Mouse (Mus musculus): Measurements from ENCODE around the gene Ift43. TPM values are rescaled to one million over a fixed set of nuclear protein-coding genes. Genes with fewer than 3 reads are reported as not detected.

Gene Ift43
- polyA plus RNA-seq, 1 experiment: 44.2 TPM

DNA sequence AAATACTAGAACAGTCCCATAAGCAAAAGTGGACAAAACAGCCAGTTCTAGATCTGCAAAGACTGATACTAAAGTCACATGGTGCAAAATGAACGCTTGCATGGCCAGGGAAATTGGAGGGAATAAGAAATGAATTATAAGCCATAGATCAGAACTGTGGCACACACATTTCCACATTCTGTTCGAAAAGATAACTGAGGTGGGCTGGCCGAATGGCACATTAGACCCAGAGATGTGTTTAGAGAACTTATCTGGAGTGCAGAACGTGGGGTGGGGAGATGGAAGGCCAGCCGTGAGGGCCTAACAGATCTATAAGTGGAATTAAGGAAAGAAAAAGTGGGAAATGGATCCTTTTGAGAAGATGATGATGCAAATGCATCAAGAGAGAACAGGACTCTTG is 30.9 kb upstream of the Ift43 start:
- H3K4me3 ChIP-seq (ENCODE audit: insufficient read depth, low read length): no peak overlapping the region
- H3K27ac ChIP-seq (ENCODE audit: insufficient read depth, low read length): no peak overlapping the region
- TF ChIP-seq POLR2A (IDR thresholded peaks at IDR 0.05; ENCODE audit: low read depth, low read length) (no peak), CTCF (IDR thresholded peaks at IDR 0.05; ENCODE audit: borderline replicate concordance, insufficient read depth, low read length) (no peak)
- no peaks in the 10 kb centered on the region for H3K4me1 ChIP-seq (ENCODE audit: control insufficient read depth, insufficient read depth, low read length)

DNA sequence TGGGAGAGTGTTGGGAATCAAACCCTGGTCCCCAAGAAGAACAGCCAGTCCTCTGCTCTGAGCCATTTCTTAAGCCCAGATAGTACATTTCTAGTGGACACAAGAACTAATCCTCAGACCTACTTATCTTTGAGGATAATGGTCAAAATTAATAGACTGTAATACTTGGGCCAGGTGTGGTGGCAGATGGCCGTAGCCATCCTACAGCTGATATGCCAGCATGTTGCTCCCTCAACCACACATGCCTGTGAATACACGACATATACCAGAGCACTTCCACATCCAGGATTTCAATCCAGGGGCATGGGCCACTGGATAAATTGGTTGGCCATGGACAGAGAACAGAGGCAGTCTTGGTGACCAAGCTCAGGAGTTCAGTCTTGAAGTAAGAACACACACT is 27.0 kb upstream of the Ift43 start:
- Histone ChIP-seq H3K4me1 (ENCODE audit: control insufficient read depth, insufficient read depth, low read length) (no peaks in the 10 kb centered on the region), H3K4me3 (ENCODE audit: insufficient read depth, low read length) (no peak overlapping the region), H3K27ac (ENCODE audit: insufficient read depth, low read length) (no peak overlapping the region)
- TF ChIP-seq CTCF (IDR thresholded peaks at IDR 0.05; ENCODE audit: borderline replicate concordance, insufficient read depth, low read length) (no peak), POLR2A (IDR thresholded peaks at IDR 0.05; ENCODE audit: low read depth, low read length) (no peak)

- TF ChIP-seq POLR2A (IDR thresholded peaks at IDR 0.05; ENCODE audit: low read depth, low read length) (no peak), CTCF (IDR thresholded peaks at IDR 0.05; ENCODE audit: borderline replicate concordance, insufficient read depth, low read length) (no peak)
- H3K4me1 ChIP-seq (ENCODE audit: control insufficient read depth, insufficient read depth, low read length): no peaks in the 10 kb centered on the region
- no peak overlapping the region for H3K27ac ChIP-seq (ENCODE audit: insufficient read depth, low read length)
- no peak overlapping the region for H3K4me3 ChIP-seq (ENCODE audit: insufficient read depth, low read length)
These were observed 25.4 kb upstream of the Ift43 start for GRCm38 (mm10) chr12:86056976-86057375.

- no peak for TF ChIP-seq CTCF (IDR thresholded peaks at IDR 0.05; ENCODE audit: borderline replicate concordance, insufficient read depth, low read length)
- TF ChIP-seq POLR2A (IDR thresholded peaks at IDR 0.05; ENCODE audit: low read depth, low read length): no peak
- Histone ChIP-seq H3K4me1 (ENCODE audit: control insufficient read depth, insufficient read depth, low read length) (no peaks in the 10 kb centered on the region), H3K4me3 (ENCODE audit: insufficient read depth, low read length) (no peak overlapping the region), H3K27ac (ENCODE audit: insufficient read depth, low read length) (no peak overlapping the region)
These were observed 24.8 kb upstream of the Ift43 start for GRCm38 (mm10) chr12:86057516-86057915.

GRCm38 (mm10) chr12:86059341-86059740 is 23.0 kb upstream of the Ift43 start:
- no peak overlapping the region for H3K4me3 ChIP-seq (ENCODE audit: insufficient read depth, low read length)
- no peak for TF ChIP-seq POLR2A (IDR thresholded peaks at IDR 0.05; ENCODE audit: low read depth, low read length)
- no peak for TF ChIP-seq CTCF (IDR thresholded peaks at IDR 0.05; ENCODE audit: borderline replicate concordance, insufficient read depth, low read length)
- H3K27ac ChIP-seq (ENCODE audit: insufficient read depth, low read length): no peak overlapping the region
- H3K4me1 ChIP-seq (ENCODE audit: control insufficient read depth, insufficient read depth, low read length): no peaks in the 10 kb centered on the region

DNA sequence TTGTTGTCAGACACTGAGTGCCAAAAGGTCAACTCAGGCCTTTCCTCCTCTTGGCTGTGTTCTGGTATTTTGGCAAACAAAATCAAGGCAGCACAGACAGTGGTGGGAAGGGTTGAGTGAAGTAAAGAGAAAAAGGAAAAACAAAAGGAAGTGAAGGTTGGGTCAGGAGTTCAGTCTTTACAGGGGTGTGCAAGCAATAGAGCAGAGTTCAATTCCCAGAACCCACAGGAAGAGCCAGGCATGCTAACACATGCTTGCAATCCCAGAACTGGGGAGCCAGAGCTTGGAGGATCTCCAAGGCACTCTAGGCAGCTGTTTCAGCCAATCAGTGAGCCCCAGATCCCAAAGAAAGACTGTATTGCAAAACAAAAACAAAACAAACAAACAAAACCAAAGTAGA is 17.5 kb upstream of the Ift43 start:
- Histone ChIP-seq H3K4me3 (ENCODE audit: insufficient read depth, low read length) (no peak overlapping the region), H3K4me1 (ENCODE audit: control insufficient read depth, insufficient read depth, low read length) (no peaks in the 10 kb centered on the region), H3K27ac (ENCODE audit: insufficient read depth, low read length) (no peak overlapping the region)
- no peak for TF ChIP-seq CTCF (IDR thresholded peaks at IDR 0.05; ENCODE audit: borderline replicate concordance, insufficient read depth, low read length)
- no peak for TF ChIP-seq POLR2A (IDR thresholded peaks at IDR 0.05; ENCODE audit: low read depth, low read length)

DNA sequence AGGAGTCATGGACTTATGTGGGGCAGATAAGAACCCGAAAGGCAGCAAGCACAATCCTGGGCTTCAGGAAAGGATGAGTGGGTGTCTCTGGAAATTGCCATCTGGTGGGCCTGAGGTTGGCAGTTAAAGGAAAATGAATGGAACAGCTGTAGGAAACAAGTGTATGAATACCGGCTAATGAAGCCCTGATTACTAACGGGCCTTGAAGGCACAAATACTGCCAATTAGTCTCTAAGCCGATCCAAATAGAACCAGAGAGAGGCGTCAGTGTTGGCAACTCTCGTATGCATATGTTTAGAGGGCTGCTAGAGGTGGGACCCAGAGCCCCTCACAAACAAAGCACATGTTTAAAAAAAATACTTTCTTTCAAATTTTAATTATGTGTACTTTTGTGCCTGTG is 10.9 kb upstream of the Ift43 start:
- Histone ChIP-seq H3K4me3 (ENCODE audit: insufficient read depth, low read length) (no peak overlapping the region), H3K27ac (ENCODE audit: insufficient read depth, low read length) (no peak overlapping the region), H3K4me1 (ENCODE audit: control insufficient read depth, insufficient read depth, low read length) (peaks cover 5% of the 10 kb centered on the region; the same call in 1 of the 2 replicates)
- TF ChIP-seq CTCF (IDR thresholded peaks at IDR 0.05; ENCODE audit: borderline replicate concordance, insufficient read depth, low read length): no peak
- no peak for TF ChIP-seq POLR2A (IDR thresholded peaks at IDR 0.05; ENCODE audit: low read depth, low read length)

DNA sequence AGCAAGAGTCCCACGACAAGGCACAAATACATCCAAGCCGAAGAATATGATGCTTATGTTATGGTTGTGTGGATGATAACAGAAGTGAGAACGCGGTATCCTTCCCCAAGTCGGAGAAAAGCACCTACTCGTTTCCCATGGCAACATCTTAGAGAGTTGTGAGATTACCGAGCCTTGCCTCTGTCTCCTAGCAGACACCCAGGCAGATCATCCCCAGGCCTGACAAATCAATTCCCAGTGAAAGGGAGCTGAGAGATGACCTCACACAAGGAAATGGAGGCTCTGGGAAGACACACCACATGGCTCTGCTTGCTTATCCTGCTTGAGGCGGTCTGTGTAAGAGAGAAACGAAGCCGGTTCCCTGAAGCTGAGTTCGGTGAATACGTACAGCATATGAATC is 7.7 kb upstream of the Ift43 start:
- Histone ChIP-seq H3K4me1 (ENCODE audit: control insufficient read depth, insufficient read depth, low read length) (peaks cover 5% of the 10 kb centered on the region; the same call in 1 of the 2 replicates), H3K4me3 (ENCODE audit: insufficient read depth, low read length) (peak overlapping the region; percentile 90), H3K27ac (ENCODE audit: insufficient read depth, low read length) (no peak overlapping the region)
- no peak for TF ChIP-seq POLR2A (IDR thresholded peaks at IDR 0.05; ENCODE audit: low read depth, low read length)
- no peak for TF ChIP-seq CTCF (IDR thresholded peaks at IDR 0.05; ENCODE audit: borderline replicate concordance, insufficient read depth, low read length)

- H3K4me1 ChIP-seq (ENCODE audit: control insufficient read depth, insufficient read depth, low read length): peaks cover 5% of the 10 kb centered on the region; the same call in 1 of the 2 replicates
- no peak overlapping the region for H3K27ac ChIP-seq (ENCODE audit: insufficient read depth, low read length)
- TF ChIP-seq CTCF (IDR thresholded peaks at IDR 0.05; ENCODE audit: borderline replicate concordance, insufficient read depth, low read length): no peak
- no peak for TF ChIP-seq POLR2A (IDR thresholded peaks at IDR 0.05; ENCODE audit: low read depth, low read length)
- peak overlapping the region; percentile 90 for H3K4me3 ChIP-seq (ENCODE audit: insufficient read depth, low read length)
These were observed 7.0 kb upstream of the Ift43 start for GRCm38 (mm10) chr12:86075358-86075757.

- Histone ChIP-seq H3K27ac (ENCODE audit: insufficient read depth, low read length) (0 out of 2 replicates have a peak overlapping the region, but pooled peaks have one; percentile 81), H3K4me1 (ENCODE audit: control insufficient read depth, insufficient read depth, low read length) (peaks cover 5% of the 10 kb centered on the region; the same call in 1 of the 2 replicates), H3K4me3 (ENCODE audit: insufficient read depth, low read length) (peak overlapping the region; percentile 90)
- TF ChIP-seq CTCF (IDR thresholded peaks at IDR 0.05; ENCODE audit: borderline replicate concordance, insufficient read depth, low read length) (peak; percentile 42; the same call in 1 of the 2 replicates), POLR2A (IDR thresholded peaks at IDR 0.05; ENCODE audit: low read depth, low read length) (peak; percentile 10; the same call in 1 of the 2 replicates)
These were observed 5.9 kb upstream of the Ift43 start for GRCm38 (mm10) chr12:86076321-86076901.
